Mouse (Mus musculus) embryo, embryonic 11.5 days (tissue): ENCODE measurements around the gene Chd9.
A peak's percentile ranks its signal among the peaks of the same experiment; 100 is the strongest.

ENCODE experiments used
- DNase-seq: peaks from one replicate; pipeline ENCODE4 v3.0.0-alpha.2; 2012; ENCODE audit warnings: low read depth, low spot score

Gene Chd9

GRCm38 (mm10) chr8:90976960-90977371, 148.8 kb downstream of the Chd9 start:
- no peak for DNase-seq

- no peak for DNase-seq
Observed at GRCm38 (mm10) chr8:90978720-90979119, 150.6 kb downstream of the Chd9 start.

- DNase-seq, result no peak
Observed at GRCm38 (mm10) chr8:90979295-90979694, 151.1 kb downstream of the Chd9 start.

GRCm38 (mm10) chr8:90982087-90982486, 153.9 kb downstream of the Chd9 start:
- DNase-seq, result no peak

- DNase-seq, result peak; percentile 76
Observed at GRCm38 (mm10) chr8:91019726-91020125, 191.6 kb downstream of the Chd9 start.

- DNase-seq, result no peak
Observed at GRCm38 (mm10) chr8:91034417-91034816, 206.3 kb downstream of the Chd9 start.

- no peak for DNase-seq
Observed at GRCm38 (mm10) chr8:91036905-91037304, 208.8 kb downstream of the Chd9 start.

GRCm38 (mm10) chr8:91038637-91039036, 210.5 kb downstream of the Chd9 start:
- no peak for DNase-seq

GRCm38 (mm10) chr8:91046370-91046769, 218.2 kb downstream of the Chd9 start:
- DNase-seq, result no peak

- DNase-seq, result no peak
Observed at GRCm38 (mm10) chr8:91051037-91051436, 222.9 kb downstream of the Chd9 start.

GRCm38 (mm10) chr8:91054418-91054817, 226.3 kb downstream of the Chd9 start:
- DNase-seq, result no peak

- DNase-seq, result no peak
Observed at GRCm38 (mm10) chr8:91056848-91057247, 228.7 kb downstream of the Chd9 start.

GRCm38 (mm10) chr8:91059086-91059578, 231.0 kb downstream of the Chd9 start:
- no peak for DNase-seq

GRCm38 (mm10) chr8:91059884-91060510, 231.8 kb downstream of the Chd9 start:
- DNase-seq, result no peak

GRCm38 (mm10) chr8:91060555-91061471, 232.7 kb downstream of the Chd9 start:
- no peak for DNase-seq

GRCm38 (mm10) chr8:91065179-91065578, 237.0 kb downstream of the Chd9 start:
- DNase-seq, result no peak

- DNase-seq, result no peak
Observed at GRCm38 (mm10) chr8:91069407-91069806, 241.3 kb downstream of the Chd9 start.

- DNase-seq, result peak; percentile 82
Observed at GRCm38 (mm10) chr8:91069834-91070233, 241.7 kb downstream of the Chd9 start, which contains the start of gene Rbl2. Gene Rbl2, plus strand, starts transcription at chr8:91070057.

GRCm38 (mm10) chr8:91070275-91070859, 242.2 kb downstream of the Chd9 start:
- peak; percentile 43 for DNase-seq

- DNase-seq, result no peak
Observed at GRCm38 (mm10) chr8:91077077-91077867, 249.1 kb downstream of the Chd9 start.

GRCm38 (mm10) chr8:91079678-91080077, 251.5 kb downstream of the Chd9 start:
- no peak for DNase-seq
